Mouse (Mus musculus) lung, adult 18-20 months (tissue): ENCODE data around the gene Ppm1l.
"Not testable (repeated sequence)": the region's sequence is repeated elsewhere in the genome, so short reads cannot be mapped to it uniquely, and the experiment has no call there.

ENCODE experiments used
- DNase-seq, 2 experiments: peaks; one replicate each; pipeline ENCODE4 v3.0.0; 2022; ENCODE audit warnings: mixed read lengths in 2 of 2

Gene Ppm1l

GRCm38 (mm10) chr3:69373544-69374306 is 57.1 kb downstream of the Ppm1l start:
- DNase-seq, result peak in 1 of 2 experiments; percentile 8

GRCm38 (mm10) chr3:69374538-69374937 is 57.9 kb downstream of the Ppm1l start:
- DNase-seq, result no peak

GRCm38 (mm10) chr3:69374983-69375382 is 58.3 kb downstream of the Ppm1l start:
- DNase-seq, result peak; percentile 25 to 53

- DNase-seq, result no peak
Measured at GRCm38 (mm10) chr3:69381213-69381612, 64.6 kb downstream of the Ppm1l start.

GRCm38 (mm10) chr3:69391834-69392233 is 75.2 kb downstream of the Ppm1l start:
- not testable (repeated sequence) for DNase-seq

GRCm38 (mm10) chr3:69392298-69392697 is 75.6 kb downstream of the Ppm1l start:
- no peak for DNase-seq

GRCm38 (mm10) chr3:69393079-69393478 is 76.4 kb downstream of the Ppm1l start:
- DNase-seq, result no peak

GRCm38 (mm10) chr3:69393991-69394390 is 77.3 kb downstream of the Ppm1l start:
- no peak for DNase-seq

GRCm38 (mm10) chr3:69395084-69395483 is 78.4 kb downstream of the Ppm1l start:
- DNase-seq, result no peak

- no peak for DNase-seq
Measured at GRCm38 (mm10) chr3:69397733-69398132, 81.1 kb downstream of the Ppm1l start.

- no peak for DNase-seq
Measured at GRCm38 (mm10) chr3:69399336-69399735, 82.7 kb downstream of the Ppm1l start.

GRCm38 (mm10) chr3:69403196-69403595 is 86.5 kb downstream of the Ppm1l start:
- no peak for DNase-seq

- no peak for DNase-seq
Measured at GRCm38 (mm10) chr3:69406210-69406895, 89.7 kb downstream of the Ppm1l start.

- no peak for DNase-seq
Measured at GRCm38 (mm10) chr3:69408064-69408463, 91.4 kb downstream of the Ppm1l start.

GRCm38 (mm10) chr3:69416112-69416511 is 99.5 kb downstream of the Ppm1l start:
- no peak for DNase-seq

GRCm38 (mm10) chr3:69422741-69423140 is 106.1 kb downstream of the Ppm1l start:
- DNase-seq, result no peak

- DNase-seq, result no peak
Measured at GRCm38 (mm10) chr3:69423371-69423770, 106.7 kb downstream of the Ppm1l start.

GRCm38 (mm10) chr3:69424781-69425180 is 108.1 kb downstream of the Ppm1l start:
- not testable (repeated sequence) for DNase-seq

- no peak for DNase-seq
Measured at GRCm38 (mm10) chr3:69427259-69427658, 110.6 kb downstream of the Ppm1l start.

- DNase-seq, result no peak
Measured at GRCm38 (mm10) chr3:69428221-69428620, 111.6 kb downstream of the Ppm1l start.

GRCm38 (mm10) chr3:69429319-69429718 is 112.7 kb downstream of the Ppm1l start:
- no peak for DNase-seq

- DNase-seq, result no peak
Measured at GRCm38 (mm10) chr3:69433580-69433979, 116.9 kb downstream of the Ppm1l start.

GRCm38 (mm10) chr3:69438773-69439514 is 122.3 kb downstream of the Ppm1l start:
- DNase-seq, result no peak

- DNase-seq, result no peak
Measured at GRCm38 (mm10) chr3:69440761-69441160, 124.1 kb downstream of the Ppm1l start.
